Mouse (Mus musculus): ENCODE measurements around the gene Zmynd10.
A peak's percentile ranks its signal among the peaks of the same experiment; 100 is the strongest.

Zmynd10 gene

DNA sequence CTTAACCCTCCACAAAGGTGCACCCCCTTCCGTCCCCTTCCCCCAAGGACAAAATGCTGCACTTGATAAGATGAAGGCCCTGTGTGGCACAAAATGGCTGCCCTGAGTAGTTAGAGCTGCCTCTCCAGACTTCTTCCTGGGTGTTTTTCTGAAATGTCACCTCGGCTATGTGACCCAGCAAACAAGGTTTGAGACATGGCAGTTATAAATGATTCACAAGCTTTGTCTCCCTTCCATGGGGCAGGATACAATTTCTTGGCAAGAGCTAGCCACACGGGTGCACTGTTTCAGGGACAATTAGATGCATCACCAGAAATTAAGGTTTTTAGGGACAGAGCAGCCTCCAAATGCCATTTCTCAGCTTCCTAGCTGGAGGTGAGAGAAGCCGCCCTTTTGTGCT, 6.7 kb upstream of the Zmynd10 start:
- no peak for DNase-seq

- DNase-seq, result no peak
Measured at GRCm38 (mm10) chr9:107541005-107541404, 6.1 kb upstream of the Zmynd10 start.

GRCm38 (mm10) chr9:107541474-107542351, 5.4 kb upstream of the Zmynd10 start, which contains the start of the genes Cyb561d2 and Nprl2:
TSS of gene Cyb561d2 (minus strand) at chr9:107542193.
TSS of gene Nprl2 (plus strand) at chr9:107542226.
- peak; percentile 95 to 97 for DNase-seq

GRCm38 (mm10) chr9:107542352-107542686, 4.8 kb upstream of the Zmynd10 start:
- DNase-seq, result no peak

- DNase-seq, result peak; percentile 41 to 57
Measured at GRCm38 (mm10) chr9:107542721-107543120, 4.4 kb upstream of the Zmynd10 start.

GRCm38 (mm10) chr9:107543299-107543698, 3.8 kb upstream of the Zmynd10 start:
- no peak for DNase-seq

DNA sequence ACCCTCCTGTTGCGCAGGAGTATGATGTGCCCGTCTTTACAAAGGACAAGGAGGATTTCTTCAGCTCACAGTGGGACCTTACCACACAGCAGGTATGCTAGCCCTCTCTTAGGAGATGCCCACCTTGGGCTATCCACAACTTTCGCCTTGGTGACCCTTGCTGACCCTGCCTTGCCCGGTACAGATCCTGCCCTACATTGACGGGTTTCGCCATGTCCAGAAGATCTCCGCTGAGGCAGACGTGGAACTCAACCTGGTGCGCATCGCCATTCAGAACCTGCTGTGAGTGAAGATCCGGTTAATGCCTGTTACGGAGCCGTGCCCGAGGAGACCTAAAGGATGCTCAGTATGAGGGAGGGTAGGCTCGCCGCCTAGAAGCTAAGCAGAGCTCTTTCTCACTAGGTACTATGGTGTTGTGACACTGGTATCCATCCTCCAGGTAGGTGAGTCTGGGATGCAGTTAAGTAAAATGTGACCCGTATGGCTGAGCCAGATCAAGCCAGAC, 2.9 kb upstream of the Zmynd10 start:
- DNase-seq, result no peak

DNA sequence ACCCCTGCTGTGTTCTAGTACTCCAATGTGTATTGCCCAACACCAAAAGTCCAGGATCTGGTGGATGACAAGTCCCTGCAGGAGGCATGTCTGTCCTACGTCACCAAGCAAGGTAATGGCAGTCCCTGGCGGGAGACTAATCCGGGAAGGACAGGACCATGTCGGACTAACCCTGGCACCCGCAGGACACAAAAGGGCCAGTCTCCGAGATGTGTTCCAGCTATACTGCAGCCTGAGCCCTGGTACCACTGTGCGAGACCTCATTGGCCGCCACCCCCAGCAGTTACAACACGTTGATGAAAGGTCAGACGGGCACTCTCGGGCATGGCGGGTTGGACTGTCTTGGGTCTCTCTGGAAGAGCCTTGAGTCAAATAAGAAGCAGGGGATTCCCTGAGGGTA, 2.4 kb upstream of the Zmynd10 start:
- no peak for DNase-seq

DNA sequence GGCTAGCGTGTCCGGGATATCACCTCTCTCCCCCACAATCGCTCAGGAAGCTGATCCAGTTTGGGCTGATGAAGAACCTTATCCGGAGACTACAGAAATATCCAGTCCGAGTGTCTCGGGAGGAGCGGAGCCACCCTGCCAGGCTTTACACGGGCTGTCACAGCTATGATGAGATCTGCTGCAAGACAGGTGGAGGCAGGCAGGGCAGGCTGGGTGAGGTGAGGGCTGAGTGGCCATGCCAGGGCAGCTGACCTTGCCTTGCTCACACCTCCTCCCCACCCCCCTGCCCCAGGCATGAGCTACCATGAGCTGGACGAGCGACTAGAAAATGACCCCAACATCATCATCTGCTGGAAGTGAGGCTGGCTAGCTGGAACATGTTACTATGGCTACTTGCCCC, 1.9 kb upstream of the Zmynd10 start:
- DNase-seq, result no peak

DNA sequence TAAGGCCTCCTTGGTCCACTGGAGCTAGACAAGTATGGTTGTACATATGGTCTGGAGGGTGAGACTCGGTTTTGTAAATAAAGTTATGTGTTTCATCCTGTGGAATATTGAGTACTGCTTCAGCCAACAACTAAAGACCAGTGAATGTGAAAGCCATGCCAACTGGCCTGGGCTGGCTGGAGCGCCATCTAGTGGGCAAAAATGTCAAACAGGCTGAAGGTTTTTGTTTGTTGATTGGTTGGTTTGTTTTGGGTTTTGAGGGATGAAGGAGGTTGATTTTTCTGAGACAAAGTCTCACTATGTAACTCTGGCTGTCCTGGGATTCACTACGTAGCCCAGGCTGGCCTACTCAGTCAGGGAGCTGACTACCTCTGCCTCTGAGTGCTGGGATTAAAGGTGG, 1.5 kb upstream of the Zmynd10 start:
- DNase-seq, result peak; percentile 88 to 89

DNA sequence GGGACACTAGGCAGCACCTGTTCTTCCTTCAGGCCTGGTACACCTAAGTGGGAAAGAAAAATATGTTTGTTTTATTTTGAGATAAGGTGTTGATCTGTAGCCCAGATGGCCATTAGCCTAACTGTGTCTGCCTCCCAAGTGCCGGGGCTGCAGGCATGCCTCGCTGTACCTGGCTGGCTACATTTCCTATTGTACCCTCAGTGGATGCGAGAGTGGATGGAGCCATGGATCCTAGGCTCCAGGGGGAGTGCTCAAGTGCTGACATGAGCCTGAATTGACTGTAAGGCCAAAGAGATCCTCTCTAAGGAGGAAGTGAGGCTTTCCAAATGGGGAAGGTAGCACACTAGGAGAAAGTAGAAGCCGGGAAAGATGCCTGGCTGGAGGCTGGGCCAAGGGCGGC, 859 bp downstream of the Zmynd10 start:
- DNase-seq, result no peak

DNA sequence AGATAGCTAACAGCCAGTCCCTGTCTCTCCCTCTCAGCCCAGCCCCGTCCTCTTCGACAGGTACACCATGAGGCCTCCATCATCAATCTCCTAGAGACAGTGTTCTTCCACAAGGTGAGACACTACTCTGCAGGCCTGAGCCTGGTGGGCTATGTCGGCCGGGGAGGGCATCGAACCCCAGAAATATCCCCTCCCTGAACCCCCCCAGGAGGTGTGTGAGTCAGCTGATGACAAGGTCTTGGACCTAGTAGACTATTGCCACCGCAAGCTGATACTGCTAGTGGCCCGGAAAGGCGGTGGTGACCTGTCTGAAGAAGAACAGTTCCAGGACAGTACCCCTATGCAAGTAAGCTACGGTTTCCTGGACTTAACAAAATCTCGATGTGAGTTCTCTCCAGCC, 1.7 kb downstream of the Zmynd10 start:
- DNase-seq, result no peak

DNA sequence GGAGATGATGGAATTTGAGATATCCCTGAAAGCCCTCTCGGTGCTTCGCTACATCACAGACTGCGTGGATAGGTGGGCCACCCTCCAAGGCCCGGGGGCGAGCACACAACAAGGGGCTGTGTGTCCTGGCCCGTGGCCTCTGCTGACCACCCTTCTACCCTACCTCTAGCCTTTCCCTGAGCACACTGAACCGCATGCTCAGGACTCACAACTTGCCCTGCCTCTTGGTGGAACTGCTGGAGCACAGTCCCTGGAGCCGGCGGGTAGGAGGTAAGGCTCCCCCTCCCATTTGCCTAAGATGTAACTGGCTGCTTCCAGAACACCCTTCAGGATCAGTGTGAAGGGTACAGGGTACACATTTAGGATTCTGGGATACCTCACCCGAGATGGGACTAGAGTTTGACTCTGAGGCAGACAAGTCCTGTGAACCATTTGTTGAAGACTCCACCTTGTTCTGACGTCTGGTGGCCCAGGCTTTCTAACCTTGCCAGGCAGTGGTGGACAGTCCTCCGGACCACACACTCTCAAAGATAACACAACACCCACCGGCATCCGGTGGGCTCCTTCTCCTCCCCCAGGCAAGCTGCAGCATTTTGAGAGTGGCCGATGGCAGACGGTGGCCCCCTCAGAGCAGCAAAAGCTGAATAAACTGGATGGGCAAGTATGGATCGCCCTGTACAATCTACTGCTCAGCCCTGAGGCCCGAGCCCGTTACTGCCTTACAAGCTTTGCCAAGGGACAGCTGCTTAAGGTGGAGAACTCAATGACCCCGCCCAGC, 2.4 kb downstream of the Zmynd10 start:
- no peak for DNase-seq

DNA sequence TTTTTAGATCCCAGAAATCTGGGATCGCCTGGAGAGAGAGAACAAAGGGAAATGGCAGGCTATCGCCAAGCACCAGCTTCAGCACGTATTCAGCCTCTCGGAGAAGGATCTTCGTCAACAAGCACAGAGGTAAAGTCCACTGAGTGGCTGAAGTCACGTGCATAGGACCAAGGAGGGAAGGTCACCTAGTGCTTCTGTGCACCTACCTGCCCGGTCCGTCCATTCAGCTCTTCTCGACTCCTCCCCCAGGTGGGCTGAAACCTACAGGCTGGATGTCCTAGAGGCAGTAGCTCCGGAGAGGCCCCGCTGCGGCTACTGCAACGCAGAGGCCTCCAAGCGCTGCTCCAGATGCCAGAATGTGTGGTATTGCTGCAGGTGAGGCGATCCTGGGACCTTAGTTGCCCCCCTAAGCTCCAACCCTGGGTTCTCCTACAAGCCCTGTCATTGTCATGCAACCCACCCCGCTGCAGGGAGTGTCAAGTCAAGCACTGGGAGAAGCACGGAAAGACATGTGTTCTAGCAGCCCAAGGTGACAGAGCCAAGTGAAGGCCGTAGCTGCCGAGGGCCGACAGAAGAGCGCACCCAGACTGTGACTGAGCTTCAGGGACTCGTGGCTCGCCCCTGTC, 3.5 kb downstream of the Zmynd10 start:
- peak; percentile 46 to 70 for DNase-seq

DNA sequence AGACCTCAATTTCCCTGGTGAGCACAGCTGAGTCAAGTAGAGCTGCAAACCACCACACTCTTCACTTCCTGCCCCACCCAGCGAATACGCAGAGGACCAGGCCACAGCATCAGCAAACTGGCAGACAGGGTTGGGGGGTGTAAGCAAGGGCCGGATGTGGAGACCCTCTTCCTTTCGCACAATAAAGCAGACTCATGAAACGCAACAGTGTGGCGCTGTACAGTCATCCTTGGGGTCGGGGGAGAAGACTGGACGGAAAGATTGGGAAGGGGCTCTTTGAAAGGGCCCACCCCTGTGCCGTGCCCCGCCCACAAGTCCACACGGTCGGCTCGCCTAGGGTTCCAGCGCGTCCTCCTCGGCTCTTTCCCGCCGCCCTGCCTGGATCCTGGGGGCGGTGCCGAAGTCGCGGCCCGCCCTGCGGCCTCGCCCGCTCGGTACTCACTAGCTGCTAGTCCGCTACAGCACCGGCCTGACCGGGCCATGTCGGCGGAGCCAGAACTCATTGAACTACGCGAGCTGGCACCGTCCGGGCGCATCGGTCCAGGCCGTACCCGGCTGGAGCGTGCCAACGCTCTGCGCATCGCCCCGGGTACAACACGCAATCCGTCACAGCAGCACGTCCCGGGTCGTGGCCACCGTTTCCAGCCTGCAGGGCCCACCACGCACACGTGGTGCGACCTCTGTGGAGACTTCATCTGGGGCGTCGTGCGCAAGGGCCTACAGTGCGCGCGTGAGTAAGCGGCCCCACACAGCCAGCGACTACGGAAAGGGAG, 4.2 kb downstream of the Zmynd10 start, which contains the start of gene Rassf1:
Gene Rassf1, plus strand, starts transcription at position 439 of the 773 bp plus-strand sequence.
- peak; percentile 81 to 87 for DNase-seq

DNA sequence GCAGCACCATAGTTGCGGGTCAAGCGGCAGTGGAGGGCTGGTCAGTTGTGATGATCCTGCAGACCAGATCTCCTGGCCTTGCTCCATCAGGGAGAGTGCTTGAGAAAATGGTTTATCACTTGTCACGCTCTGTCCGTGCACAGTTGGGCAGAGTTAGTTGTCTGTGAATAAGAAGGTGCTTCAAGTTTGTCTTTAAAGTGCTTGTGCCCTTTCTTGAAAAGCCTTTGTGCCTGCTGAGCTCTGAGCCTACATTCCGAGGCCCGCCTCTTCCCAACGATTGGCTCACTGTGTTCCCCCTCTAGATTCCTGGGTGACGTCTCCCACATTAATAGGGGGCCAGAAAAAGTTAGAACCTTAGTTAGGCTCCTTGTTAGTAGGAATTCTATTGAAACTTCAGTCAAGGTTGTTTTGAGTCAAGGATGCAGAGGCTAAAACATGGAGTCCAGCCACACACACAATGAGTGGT, 4.8 kb downstream of the Zmynd10 start:
- DNase-seq, result peak; percentile 37 to 59

GRCm38 (mm10) chr9:107552690-107553393, 5.7 kb downstream of the Zmynd10 start:
- DNase-seq, result peak; percentile 11 to 14

GRCm38 (mm10) chr9:107553541-107554318, 6.6 kb downstream of the Zmynd10 start:
- DNase-seq, result peak; percentile 60 to 76

- DNase-seq, result peak; percentile 96 to 98
Measured at GRCm38 (mm10) chr9:107554319-107554825, 7.3 kb downstream of the Zmynd10 start.

DNA sequence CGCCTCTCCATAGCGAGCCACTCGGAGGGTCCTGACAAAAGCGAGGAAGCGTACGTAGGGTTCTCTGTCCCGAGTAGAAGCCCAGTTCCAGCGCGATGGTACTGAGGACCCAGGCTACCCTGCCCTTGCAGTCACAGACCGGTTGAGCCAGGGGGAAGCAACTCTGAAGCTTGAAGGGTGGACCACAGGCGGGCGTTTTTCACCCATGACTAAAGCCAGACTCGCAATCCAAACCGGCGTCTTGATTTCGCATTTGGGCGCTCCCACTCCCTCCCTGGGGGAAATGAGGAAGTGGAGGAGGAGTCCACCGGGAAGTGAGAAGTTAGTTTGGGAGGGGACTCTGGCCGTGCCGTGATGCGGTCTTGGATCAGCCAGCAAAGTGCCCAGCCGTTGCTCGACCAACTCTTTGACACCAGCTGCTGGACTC, 7.9 kb downstream of the Zmynd10 start:
- DNase-seq, result peak; percentile 73 to 82

Measured in kidney, postnatal 4 days (tissue).